Mouse (Mus musculus): ENCODE measurements around the gene Sdhc.

The Sdhc gene

DNA sequence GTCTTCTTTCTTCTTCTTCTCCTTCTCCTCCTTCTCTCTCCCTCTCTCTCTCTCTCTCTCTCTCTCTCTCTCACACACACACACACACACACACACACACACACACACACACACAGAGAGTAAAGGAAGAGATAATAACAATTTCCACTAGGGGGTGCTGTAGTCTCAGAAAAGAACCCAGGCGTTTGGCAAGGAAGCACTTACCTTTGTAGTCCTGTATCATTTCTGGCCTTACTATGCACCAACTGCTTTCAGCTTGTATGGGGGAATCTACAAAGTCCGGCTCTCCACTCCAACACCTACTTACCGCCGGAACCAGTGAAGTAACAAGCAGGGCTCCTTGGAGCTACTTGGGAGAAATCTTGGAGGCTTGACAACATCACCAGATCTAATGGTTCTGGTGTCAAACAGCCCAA, 32.1 kb downstream of the Sdhc start:
- no peak for ATAC-seq (ENCODE audit: insufficient number of reproducible peaks, low FRiP score, low TSS enrichment)

GRCm38 (mm10) chr1:171116280-171116679, 34.1 kb downstream of the Sdhc start:
- no peak for ATAC-seq (ENCODE audit: insufficient number of reproducible peaks, low FRiP score, low TSS enrichment)

- peak; percentile 76 for ATAC-seq (ENCODE audit: insufficient number of reproducible peaks, low FRiP score, low TSS enrichment)
Observed at GRCm38 (mm10) chr1:171113873-171114299, 36.5 kb downstream of the Sdhc start, which contains the start of gene Cfap126. Cfap126 (plus strand) TSS chr1:171113918.

DNA sequence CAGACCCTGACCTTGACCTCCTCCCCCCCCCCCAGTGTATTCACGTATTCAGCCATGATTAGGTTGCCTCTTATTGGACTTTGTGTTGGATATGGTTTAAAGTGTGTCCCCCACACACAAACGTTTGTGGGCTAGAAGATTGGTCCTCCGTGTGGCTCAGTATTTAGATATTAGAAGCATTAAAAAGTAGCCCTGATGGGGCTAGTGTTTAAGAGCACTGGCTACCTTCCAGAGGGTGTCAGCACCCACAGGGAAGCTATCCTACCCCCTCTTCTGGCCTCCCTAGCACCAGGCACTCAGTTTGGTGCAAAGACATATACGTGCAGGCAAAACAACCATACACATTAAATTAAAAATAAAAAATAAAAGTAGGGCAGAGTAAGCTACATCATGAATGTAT, 37.4 kb downstream of the Sdhc start:
- ATAC-seq (ENCODE audit: insufficient number of reproducible peaks, low FRiP score, low TSS enrichment): no peak

DNA sequence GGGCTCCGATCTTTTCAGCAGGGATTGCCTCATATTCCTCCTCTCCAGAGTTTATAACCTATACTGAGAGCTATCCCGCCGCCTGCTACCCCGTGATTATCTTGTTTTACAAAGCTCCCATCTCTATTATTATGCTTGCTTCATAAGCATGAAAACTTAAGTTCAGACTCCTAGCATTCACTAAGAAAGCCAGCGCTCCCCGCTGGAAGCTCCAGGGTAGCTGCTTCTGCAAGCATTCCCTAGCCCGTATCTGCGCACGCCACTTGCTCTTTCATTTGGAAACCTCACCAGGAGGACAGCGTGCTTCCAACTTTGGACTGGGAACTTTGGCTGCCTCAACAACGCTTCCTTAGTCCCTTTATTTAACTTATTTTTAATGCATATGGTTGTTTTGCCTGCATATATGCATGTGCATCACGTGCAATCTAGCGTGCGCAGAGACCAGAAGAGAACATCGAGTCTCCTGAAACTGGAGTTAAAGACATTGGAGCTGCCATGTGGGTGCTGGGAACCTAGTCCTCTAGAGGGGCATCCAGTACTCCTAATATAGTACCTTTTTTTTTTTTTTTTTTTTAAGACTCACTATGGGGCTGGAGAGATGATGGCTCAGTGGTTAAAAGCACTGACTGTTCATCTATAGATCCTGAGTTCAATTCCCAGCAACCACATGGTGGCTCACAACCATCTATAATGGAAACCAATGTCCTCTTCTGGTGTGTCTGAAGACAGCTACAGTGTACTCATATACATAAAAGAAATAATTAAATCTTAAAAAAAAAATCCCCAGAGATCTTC, 38.4 kb downstream of the Sdhc start:
- ATAC-seq (ENCODE audit: insufficient number of reproducible peaks, low FRiP score, low TSS enrichment): no peak

- peak; percentile 59 for ATAC-seq (ENCODE audit: insufficient number of reproducible peaks, low FRiP score, low TSS enrichment)
Observed at GRCm38 (mm10) chr1:171111020-171111780, 39.2 kb downstream of the Sdhc start.

GRCm38 (mm10) chr1:171110659-171111019, 39.8 kb downstream of the Sdhc start:
- ATAC-seq (ENCODE audit: insufficient number of reproducible peaks, low FRiP score, low TSS enrichment): peak; percentile 33; the same call in 1 of the 2 replicates

DNA sequence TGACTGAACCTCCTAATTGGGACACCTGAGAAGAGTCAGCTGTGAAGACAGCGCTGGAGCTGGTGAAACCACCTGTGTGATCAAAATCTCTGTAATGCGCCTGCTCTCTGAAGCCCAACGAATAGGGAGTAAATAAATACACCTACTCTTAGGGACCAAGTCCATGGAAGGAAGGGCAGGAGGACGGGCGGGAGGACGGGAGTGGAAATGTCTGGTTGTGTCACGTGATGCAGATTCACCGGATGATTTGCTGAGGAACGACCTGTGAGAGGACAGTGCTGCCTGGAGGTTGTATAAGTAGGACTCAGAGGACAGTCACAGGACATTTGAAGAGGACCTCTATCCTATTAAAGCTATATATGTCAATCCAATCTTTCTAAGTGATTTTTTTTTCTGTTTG, 40.8 kb downstream of the Sdhc start:
- no peak for ATAC-seq (ENCODE audit: insufficient number of reproducible peaks, low FRiP score, low TSS enrichment)

GRCm38 (mm10) chr1:171105226-171105625, 45.2 kb downstream of the Sdhc start:
- no peak for ATAC-seq (ENCODE audit: insufficient number of reproducible peaks, low FRiP score, low TSS enrichment)

DNA sequence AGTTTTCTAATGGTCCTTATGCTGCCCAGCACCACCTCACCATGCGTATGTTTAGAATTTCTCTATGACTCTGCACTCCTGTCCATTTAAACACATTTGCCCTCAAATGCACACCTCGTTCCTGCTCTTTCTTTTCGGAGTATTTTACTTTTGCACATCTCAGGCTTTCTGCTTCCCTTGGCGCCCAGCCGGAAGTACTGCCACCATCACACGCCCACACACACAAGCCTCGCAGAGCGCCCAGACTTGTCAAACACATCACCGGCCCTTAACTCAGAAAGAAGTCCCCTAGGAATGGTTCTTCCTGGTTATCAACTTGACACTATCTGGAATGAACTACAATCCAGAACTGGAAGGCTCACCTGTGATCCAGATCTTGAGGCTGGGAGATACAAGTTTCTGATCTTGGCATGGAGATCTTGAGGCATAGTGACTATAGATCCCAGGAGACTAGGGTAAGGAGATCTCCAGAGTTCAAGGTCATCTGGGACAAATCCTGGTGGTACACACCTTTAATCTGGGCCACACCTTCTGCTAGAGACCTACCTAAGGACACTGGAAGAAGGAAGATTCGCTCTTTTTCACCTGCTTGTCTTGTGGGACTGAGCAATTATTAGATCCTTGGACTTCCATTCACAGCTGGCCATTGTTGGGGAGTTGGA, 47.1 kb downstream of the Sdhc start:
- ATAC-seq (ENCODE audit: insufficient number of reproducible peaks, low FRiP score, low TSS enrichment): no peak

- peak; percentile 83 for ATAC-seq (ENCODE audit: insufficient number of reproducible peaks, low FRiP score, low TSS enrichment)
Observed at GRCm38 (mm10) chr1:171102547-171103177, 47.7 kb downstream of the Sdhc start.

DNA sequence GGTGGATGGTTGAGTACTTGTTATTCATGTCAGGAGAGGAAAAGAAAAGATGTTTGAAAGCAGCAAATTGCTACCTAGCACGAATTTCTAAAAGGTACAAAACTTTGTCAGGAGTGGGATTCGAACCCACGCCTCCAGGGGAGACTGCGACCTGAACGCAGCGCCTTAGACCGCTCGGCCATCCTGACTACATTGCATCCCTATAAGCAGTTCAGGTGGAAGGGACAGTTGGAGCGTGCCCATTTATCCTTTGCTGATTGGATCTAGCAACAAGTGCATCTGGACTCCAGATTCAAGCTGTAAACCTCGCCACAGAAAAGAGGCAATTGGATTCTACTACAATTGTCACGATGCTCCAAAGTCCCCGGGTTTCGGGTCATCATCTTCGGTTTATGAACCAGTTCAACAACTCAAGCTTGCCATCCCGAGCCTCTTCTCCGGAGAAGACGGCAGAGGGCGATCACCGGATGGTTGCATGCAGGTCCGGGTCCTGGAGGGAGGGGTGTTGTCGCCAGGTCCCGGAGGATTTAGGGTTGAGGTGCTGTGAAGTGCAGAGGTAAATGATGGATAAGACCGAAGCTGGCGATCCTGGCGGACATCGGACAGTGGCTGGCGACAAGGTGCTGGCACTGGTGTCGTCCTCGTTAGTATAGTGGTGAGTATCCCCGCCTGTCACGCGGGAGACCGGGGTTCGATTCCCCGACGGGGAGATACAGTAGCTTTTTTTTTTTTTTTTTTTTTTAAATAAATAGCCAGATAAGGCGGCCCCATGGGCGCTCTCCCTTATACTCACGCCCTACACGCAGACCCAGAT, 48.5 kb downstream of the Sdhc start:
- peak; percentile 86 for ATAC-seq (ENCODE audit: insufficient number of reproducible peaks, low FRiP score, low TSS enrichment)

GRCm38 (mm10) chr1:171101033-171101432, 49.4 kb downstream of the Sdhc start:
- no peak for ATAC-seq (ENCODE audit: insufficient number of reproducible peaks, low FRiP score, low TSS enrichment)

DNA sequence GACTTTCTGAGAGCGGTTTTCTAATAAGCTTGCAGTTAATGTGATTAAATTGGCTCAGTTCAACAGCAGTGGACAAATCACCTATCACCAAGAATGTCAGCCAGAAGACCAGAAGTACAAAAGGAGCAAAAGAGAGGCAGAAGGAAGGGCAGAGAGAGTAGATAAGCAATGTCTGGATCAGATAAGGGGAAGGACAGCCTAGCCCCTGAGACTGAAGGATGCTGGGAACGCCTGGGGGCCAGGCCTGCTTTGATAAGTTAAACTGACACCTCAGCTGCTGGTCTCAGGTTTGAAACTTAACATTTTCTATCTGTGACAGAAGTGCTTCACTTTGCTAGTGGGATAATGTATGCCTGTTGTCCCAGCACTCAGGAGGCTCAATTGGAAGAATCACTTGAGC, 52.8 kb downstream of the Sdhc start:
- ATAC-seq (ENCODE audit: insufficient number of reproducible peaks, low FRiP score, low TSS enrichment): no peak

DNA sequence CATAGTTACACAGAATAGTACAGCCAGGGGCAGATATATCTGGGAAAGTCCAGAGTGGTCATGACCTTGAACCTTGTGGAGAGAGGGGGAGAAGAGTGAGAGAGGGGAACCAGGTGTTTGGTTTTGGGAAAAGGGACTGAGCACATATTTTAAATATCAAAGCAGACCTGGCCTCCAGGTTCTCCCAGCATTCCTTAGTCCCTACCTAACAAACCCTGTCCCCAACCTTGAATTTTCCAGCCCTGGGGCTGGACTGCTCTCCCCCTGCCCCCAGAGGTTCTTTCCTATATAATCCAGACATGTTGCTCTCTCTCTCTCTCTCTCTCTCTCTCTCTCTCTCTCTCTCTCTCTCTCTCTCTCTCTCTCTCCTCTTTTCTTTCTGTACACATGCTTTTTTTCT, 53.3 kb downstream of the Sdhc start:
- no peak for ATAC-seq (ENCODE audit: insufficient number of reproducible peaks, low FRiP score, low TSS enrichment)

- ATAC-seq (ENCODE audit: insufficient number of reproducible peaks, low FRiP score, low TSS enrichment): no peak
Observed at GRCm38 (mm10) chr1:171096110-171096964, 54.1 kb downstream of the Sdhc start.

GRCm38 (mm10) chr1:171094424-171094823, 56.0 kb downstream of the Sdhc start:
- no peak for ATAC-seq (ENCODE audit: insufficient number of reproducible peaks, low FRiP score, low TSS enrichment)

- no peak for ATAC-seq (ENCODE audit: insufficient number of reproducible peaks, low FRiP score, low TSS enrichment)
Observed at GRCm38 (mm10) chr1:171090761-171091160, 59.6 kb downstream of the Sdhc start.

DNA sequence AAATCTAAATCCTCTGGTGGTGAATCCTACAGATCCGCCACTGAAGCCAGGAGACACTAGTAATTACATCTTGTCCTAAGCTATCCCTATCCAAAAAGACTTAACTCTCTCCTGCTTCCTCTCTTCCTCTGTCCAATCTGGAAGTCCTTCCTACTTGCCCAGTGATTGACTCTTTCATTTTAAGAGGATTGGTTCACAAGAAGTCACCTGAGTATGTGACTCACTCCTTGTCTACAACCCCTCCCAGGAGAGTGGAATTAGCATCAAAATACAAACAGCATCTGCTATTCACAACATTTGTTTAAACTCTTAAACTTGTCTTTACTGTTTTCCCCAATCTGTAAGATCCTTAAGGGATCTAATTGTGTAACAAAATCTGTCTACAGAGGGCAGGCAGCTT, 60.5 kb downstream of the Sdhc start:
- no peak for ATAC-seq (ENCODE audit: insufficient number of reproducible peaks, low FRiP score, low TSS enrichment)
